Mouse (Mus musculus) adrenal gland, postnatal 36 days (tissue): ENCODE data around the gene Gtf3c1. TPM values are rescaled to one million over a fixed set of nuclear protein-coding genes. Genes with fewer than 3 reads are reported as not detected.

ENCODE experiments used
- DNase-seq, 2 experiments: peaks; one replicate each; pipeline ENCODE4 v3.0.0; 2021; ENCODE audit warnings: mixed read lengths in 1 of 2
- total RNA-seq, 2 experiments: library from RNA; stranded (reverse); gene quantifications; 2 replicates each; pipeline ENCODE4 v1.2.3; 2021

Gtf3c1 gene
- total RNA-seq, 2 experiments from 2014 or later = 70.2 to 72.3 TPM

- DNase-seq = no peak
These were observed 89.6 kb downstream of the Gtf3c1 start for GRCm38 (mm10) chr7:125618016-125618415.

GRCm38 (mm10) chr7:125615453-125615852, 92.1 kb downstream of the Gtf3c1 start:
- no peak for DNase-seq

- DNase-seq = no peak
These were observed 94.0 kb downstream of the Gtf3c1 start for GRCm38 (mm10) chr7:125613579-125613978.

GRCm38 (mm10) chr7:125608183-125608688, 99.3 kb downstream of the Gtf3c1 start:
- DNase-seq = no peak

- DNase-seq = no peak
These were observed 100.0 kb downstream of the Gtf3c1 start for GRCm38 (mm10) chr7:125607384-125608182.

- DNase-seq = no peak
These were observed 101.1 kb downstream of the Gtf3c1 start for GRCm38 (mm10) chr7:125606265-125607164.

GRCm38 (mm10) chr7:125605725-125606139, 101.8 kb downstream of the Gtf3c1 start:
- DNase-seq = no peak

- DNase-seq = no peak
These were observed 102.9 kb downstream of the Gtf3c1 start for GRCm38 (mm10) chr7:125604362-125605319.

GRCm38 (mm10) chr7:125603185-125603631, 104.4 kb downstream of the Gtf3c1 start, which contains the start of gene Il21r:
Gene Il21r (plus strand): TSS chr7:125603429.
- DNase-seq = no peak

GRCm38 (mm10) chr7:125601821-125602448, 105.6 kb downstream of the Gtf3c1 start:
- DNase-seq = no peak

GRCm38 (mm10) chr7:125601280-125601670, 106.3 kb downstream of the Gtf3c1 start:
- no peak for DNase-seq

GRCm38 (mm10) chr7:125600612-125601279, 106.8 kb downstream of the Gtf3c1 start:
- DNase-seq = no peak

GRCm38 (mm10) chr7:125600136-125600535, 107.4 kb downstream of the Gtf3c1 start:
- DNase-seq = no peak

GRCm38 (mm10) chr7:125599373-125599973, 108.1 kb downstream of the Gtf3c1 start:
- no peak for DNase-seq

- no peak for DNase-seq
These were observed 109.8 kb downstream of the Gtf3c1 start for GRCm38 (mm10) chr7:125597516-125598347.

GRCm38 (mm10) chr7:125597083-125597482, 110.5 kb downstream of the Gtf3c1 start:
- no peak for DNase-seq

- DNase-seq = no peak
These were observed 111.2 kb downstream of the Gtf3c1 start for GRCm38 (mm10) chr7:125596406-125596805.

GRCm38 (mm10) chr7:125593831-125594230, 113.7 kb downstream of the Gtf3c1 start:
- no peak for DNase-seq
